Mouse (Mus musculus) thymus, adult 18-20 months (tissue): Measurements from ENCODE around the gene Gm37240.

Experiments
- DNase-seq, 2 experiments: peaks; one replicate each; pipeline ENCODE4 v3.0.0; 2022; ENCODE audit warnings: mixed read lengths in 2 of 2

The Gm37240 gene

DNA sequence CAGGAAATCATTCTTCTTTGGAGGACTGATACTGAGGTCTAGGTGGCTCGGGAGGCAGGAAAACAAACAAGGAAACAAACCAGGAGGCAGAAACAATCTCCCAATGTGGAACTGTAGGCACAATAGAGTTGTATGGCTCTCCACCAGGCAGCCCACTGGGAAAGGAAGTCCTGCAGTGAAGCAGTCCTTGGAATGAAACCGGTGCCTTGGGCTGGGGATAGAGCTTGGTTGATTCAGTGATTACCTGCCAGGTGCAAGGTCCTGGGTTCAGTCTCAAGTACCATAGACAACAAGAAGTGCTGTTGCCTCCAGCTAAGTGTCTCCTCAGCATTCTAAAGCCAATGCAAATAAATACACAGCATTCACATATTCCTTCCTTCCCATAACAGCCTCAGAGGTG, 778.1 kb downstream of the Gm37240 start:
- DNase-seq, result no peak

DNA sequence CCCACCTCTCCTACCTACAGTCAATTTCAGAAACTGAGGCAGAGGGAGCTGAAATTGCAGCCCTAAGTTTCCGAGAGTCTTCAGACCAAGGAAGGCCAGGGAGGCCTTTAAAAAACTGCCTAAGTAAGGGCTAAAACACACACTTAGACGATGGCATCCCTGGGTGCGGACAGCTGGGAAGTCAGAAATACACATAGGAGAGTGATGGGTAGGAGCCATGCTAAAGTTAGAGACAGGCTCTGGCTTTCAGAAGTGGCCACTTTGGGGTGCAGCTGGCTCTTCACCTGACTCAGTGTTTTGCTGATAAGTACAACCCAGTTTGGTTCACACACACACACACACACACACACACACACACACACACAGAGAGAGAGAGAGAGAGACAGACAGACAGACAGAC, 778.9 kb downstream of the Gm37240 start:
- no peak for DNase-seq

GRCm38 (mm10) chr3:85106956-85107355, 780.4 kb downstream of the Gm37240 start:
- no peak for DNase-seq

DNA sequence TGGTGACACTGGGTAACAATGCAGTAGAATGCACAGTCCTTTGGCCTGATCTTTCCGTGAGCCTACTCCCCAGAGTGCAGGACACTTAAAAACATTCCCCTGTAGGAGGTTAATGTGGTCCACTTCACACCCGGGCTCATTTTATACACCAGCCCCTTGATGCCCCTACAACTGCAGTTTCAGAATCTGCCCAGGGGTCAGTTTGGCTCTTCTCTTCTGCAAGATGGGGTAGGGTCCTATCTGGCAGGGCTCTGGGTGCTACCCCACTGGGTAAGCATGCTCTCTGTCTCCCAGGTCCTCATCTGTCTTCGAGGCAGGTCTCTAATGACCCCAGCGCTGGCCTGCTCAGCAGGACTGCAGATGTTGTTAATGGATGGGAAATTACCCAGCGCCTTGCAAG, 783.0 kb downstream of the Gm37240 start:
- DNase-seq, result no peak

GRCm38 (mm10) chr3:85080882-85081558, 806.3 kb downstream of the Gm37240 start:
- no peak for DNase-seq

DNA sequence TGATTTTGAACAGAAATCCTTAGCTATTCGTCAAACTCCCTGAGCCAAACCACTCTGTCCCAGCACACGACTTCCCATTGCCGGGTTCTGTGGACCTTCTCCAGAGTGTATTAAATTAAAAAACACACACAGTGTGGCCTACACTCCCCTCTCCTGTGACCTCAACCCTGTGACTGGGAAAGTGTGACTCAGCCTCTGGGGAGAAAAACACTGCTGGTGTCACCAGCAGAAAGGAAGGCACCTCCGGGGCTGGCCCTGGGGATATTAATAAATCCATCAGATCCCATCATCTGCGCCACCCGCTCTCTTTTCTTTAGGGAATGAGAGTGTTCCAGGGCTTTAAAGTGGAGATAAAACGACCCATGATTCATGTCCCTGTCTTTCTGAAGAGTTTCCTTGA, 823.2 kb downstream of the Gm37240 start:
- DNase-seq, result no peak

DNA sequence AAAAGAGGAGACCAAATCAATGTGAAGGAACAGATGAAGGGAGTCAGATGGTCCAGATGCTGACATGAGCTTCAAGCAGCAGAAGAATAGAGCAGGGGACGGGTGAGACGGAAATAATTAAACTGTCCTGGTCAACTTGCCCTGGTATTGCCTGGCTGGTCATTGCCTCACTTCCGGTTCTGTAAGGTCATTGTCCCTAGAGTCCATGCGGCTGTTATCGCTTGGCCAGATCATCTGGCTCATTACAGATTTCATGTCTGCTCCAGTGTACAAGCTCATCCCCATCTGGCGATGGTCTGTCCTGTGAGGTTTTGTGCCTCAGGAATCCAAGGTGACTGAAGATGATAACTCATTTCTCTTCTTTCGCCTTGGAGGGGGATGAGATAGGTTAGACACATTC, 827.2 kb downstream of the Gm37240 start:
- DNase-seq, result no peak

GRCm38 (mm10) chr3:85057245-85057644, 830.1 kb downstream of the Gm37240 start:
- DNase-seq, result no peak

GRCm38 (mm10) chr3:85053526-85053925, 833.8 kb downstream of the Gm37240 start:
- no peak for DNase-seq

- DNase-seq, result no peak
Measured at GRCm38 (mm10) chr3:85052196-85052595, 835.1 kb downstream of the Gm37240 start.

GRCm38 (mm10) chr3:85048569-85048968, 838.7 kb downstream of the Gm37240 start:
- DNase-seq, result no peak

GRCm38 (mm10) chr3:85043679-85044218, 843.6 kb downstream of the Gm37240 start:
- DNase-seq, result no peak

DNA sequence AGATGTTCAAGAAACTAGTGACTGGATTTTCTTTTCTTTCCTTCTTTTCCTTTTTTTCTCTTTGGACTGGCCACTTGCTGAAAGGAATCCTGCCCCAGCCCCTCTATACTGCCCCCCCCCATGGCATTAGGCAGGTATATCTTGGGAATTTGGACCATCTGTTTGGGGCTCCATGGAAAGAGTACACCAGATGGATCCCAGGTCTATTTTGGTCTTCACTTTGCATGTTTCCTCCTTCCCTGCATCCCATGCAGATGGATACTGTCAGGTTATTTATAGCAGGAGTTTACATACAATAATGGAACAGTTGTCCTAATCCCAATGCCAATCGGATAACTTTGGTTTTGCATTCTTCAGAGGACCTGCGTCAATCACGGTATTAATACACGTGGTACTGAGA, 845.2 kb downstream of the Gm37240 start:
- DNase-seq, result no peak

DNA sequence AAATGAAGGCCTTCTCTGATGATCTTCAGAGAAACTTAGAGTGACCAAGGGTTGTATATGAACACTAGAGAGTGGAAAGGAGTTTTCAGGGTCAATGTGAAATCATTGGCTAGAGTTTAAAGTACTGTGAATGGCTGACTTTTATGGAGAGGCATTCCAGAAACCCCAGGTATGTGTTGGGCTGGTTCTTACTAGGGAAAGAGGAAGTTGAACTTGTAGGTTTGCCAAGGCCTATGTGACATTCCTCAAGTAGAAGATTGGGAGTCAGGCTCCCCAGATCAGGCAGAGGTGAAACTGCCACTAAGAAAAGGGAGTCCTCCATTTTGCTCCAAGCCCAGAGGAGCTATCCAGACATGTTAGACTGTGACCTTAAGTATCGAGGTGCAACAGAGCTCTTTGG, 858.2 kb downstream of the Gm37240 start:
- no peak for DNase-seq

GRCm38 (mm10) chr3:85024817-85025705, 862.3 kb downstream of the Gm37240 start:
- DNase-seq, result no peak

GRCm38 (mm10) chr3:85024237-85024636, 863.1 kb downstream of the Gm37240 start:
- no peak for DNase-seq

GRCm38 (mm10) chr3:85022800-85023199, 864.5 kb downstream of the Gm37240 start:
- no peak for DNase-seq

DNA sequence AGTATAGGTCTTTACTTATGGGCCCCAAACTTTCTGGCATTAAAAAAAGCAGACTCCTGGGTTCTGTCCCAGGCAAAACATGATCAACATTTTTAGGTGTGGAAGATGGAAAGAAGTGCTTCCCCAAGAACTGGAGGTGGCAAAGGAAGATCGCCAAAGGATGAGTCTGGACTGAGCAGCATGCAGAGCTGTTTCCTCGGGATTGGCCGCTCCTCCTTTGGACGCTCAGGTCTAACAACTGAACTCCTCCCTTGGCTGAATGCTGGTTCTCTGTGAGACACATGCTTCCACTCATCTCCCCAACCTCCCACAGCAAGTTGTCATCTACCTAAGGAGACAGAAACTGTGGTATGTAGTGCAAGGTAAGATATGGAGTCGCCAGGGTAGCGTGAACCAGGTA, 865.5 kb downstream of the Gm37240 start:
- no peak for DNase-seq

DNA sequence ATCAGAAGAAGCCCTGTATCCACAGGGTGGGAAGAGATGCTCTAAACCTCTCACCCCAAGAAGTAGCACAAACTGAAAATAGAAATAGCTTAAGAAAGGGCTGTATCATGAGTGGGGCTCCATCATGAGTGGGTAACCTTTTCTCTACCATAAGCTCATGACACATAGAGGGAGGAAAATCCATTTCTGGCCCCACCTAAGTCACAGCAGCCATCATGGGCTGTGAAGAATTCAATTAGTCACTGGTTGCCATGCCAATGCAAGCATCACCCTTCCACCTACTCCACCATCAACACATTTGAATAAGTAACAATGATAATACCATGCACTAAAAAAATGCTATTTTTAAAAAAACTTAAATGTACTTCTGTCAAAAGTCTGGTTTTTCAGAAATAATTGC, 867.2 kb downstream of the Gm37240 start:
- DNase-seq, result no peak

DNA sequence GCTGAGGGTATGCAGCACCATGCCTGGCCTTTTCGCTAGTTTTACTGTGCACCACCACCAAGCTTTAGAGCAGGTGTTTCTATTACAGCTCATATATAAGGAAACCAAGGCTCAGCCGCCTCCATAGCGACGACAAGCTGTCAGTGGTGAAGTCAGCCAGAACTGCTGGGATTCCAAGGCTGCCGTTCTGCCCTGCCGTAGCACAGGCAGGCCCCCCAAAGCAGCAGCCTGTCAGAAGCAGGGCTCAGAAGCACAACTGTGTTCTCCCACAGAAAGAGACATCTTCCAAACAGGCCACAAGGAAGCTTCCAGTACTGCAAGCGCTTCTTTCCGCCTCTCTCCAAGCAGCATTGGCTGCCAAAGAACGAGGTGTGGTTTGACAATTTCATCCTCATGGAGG, 871.7 kb downstream of the Gm37240 start:
- no peak for DNase-seq

DNA sequence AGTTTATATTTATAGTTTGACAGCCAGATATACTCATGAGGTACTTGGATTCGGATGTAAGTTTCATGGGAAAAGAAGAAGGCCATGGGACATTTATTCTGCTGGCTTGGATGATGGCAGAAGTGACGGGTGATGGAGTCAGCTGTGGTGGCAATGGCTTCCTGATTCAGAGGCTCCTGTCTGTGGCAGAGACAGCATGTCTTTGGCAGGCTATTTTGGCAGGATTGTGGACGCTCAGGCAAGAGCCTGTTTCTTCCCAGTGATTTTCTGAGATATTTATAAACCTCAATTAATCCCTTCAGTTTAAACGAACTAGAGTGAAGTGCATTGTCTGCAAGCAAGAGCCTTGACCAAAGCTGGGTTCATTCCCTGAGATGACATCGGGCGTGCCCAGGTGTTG, 874.4 kb downstream of the Gm37240 start:
- DNase-seq, result no peak

DNA sequence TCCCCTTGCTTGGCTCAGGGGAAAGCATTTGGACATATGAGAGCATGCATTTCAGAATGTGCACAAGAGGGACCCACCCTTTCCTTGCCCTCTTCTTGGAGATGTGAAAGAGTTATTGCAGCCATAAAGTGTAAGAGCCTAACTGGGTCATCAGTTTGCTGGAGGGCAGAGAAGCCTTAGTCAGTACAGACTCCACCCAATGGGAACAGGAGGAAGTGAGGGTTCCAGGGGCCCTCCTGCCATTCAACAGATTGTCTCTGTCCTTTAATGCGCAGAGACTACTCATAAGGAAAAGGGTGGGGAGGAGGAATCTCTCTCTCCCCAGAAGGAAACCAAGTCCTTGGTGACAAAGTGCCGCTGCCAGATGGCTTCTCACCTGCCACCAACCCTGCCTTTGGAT, 882.1 kb downstream of the Gm37240 start:
- no peak for DNase-seq

GRCm38 (mm10) chr3:84988880-84989279, 898.4 kb downstream of the Gm37240 start:
- no peak for DNase-seq

GRCm38 (mm10) chr3:84985121-84985625, 902.1 kb downstream of the Gm37240 start:
- no peak for DNase-seq
